Mouse (Mus musculus): ENCODE measurements around the gene Olfr328. TPM values are rescaled to one million over a fixed set of nuclear protein-coding genes. Genes with fewer than 3 reads are reported as not detected.
A peak's percentile ranks its signal among the peaks of the same experiment; 100 is the strongest.
"Not testable (repeated sequence)": the region's sequence is repeated elsewhere in the genome, so short reads cannot be mapped to it uniquely, and the experiment has no call there.

Olfr328 gene
- total RNA-seq (2021): not detected

DNA sequence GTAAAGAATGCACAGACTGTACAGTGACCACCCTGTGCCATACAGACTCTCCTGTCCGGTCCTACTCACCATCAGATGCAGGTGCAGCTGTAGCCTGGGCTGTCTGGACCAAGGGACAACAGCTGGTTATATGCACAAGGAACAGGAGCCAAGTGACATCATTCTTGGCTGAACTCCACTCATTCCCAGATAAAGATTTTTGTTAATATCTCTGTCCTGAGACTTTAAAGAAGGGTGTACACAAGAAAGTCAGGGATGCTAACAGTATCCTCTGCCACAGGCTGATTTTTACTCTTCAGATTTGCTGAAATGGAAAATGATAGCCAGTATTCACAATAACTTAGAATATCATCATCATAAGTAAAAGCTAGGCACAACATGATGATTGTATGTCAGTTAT lies at the start of gene Olfr328:
TSS of gene Olfr328 (minus strand) at position 101 of the 400 bp plus-strand sequence.
- no peak for DNase-seq
- intact Hi-C loops (cut with DNase I): no loop called here

DNA sequence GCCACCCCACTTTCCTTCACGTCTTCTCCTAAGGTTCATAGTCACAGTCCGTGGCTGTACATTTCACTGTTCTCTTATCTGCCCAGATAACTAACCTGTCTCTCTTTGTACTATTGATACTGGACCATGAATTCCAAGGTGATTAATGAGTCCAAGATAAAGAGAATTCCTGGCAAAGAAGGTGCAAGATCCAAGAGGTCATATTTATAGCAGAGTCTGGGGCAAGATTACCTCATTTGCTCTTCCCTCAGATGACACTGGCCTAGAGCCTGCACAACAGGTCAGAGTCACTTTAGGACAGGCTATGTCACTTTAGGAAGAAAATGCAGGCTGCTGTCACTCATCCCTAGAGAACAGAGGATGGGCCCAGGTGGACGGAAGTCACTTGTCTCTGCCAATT lies 49.8 kb upstream of the Olfr328 start:
- DNase-seq: no peak
- intact Hi-C loops (cut with DNase I): no loop called here

DNA sequence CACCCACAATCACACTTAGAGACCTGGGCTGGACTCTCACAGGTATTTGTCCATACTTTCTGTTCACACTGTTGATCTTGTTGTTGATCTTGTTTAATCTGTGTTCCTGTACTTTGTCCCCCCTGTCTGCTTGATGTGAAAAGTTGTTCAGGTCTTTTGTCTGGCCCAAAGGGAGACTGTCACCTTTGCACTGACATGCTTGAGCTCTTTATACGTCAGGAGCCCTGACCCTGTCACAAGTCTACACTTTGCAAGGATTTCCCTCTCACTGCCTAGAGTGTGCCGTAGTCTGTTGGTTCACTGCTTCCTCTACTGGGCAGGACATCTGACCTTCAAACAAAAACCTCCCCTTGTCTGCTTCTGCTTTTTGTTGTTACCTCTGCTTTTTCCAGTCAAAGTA lies 49.3 kb upstream of the Olfr328 start:
- intact Hi-C loops (cut with DNase I): no loop called here
- no peak for DNase-seq

DNA sequence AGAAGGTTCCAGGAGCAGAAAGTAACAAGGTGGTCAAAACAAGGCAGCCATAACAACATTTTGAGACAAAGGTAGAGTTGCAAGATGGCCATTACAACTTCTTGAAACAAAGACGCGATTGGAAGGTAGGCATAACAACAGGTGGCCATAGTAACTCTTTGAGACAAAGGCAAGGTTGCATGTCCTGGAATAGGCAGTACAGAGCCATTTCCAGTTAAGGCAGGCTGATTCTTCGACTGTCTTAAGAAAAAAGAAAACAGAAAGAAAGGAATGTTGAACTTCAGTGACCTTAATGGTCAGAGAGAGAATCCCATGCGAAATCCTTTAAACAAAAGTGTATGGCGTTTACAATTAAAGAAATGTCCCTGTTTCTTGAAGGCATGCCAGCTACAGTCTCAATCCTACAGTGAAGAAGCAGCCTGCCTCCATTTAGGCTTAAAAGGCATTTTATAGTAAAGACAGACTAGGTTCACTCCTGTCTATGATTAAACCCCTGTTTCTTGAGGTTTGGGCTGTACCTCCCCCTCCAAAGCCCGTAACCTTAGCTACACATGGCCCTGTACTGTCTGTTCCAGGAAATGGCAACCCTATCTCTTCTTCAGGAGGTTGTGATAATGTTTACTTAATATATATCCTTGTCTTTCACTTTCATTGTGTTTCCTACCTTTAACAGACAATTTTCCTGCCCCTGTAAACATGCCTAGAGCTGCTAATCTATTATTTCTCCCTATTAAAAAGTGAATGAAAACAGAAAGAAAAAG lies 47.5 kb upstream of the Olfr328 start:
- intact Hi-C loops (cut with DNase I): no loop called here
- DNase-seq: no peak

DNA sequence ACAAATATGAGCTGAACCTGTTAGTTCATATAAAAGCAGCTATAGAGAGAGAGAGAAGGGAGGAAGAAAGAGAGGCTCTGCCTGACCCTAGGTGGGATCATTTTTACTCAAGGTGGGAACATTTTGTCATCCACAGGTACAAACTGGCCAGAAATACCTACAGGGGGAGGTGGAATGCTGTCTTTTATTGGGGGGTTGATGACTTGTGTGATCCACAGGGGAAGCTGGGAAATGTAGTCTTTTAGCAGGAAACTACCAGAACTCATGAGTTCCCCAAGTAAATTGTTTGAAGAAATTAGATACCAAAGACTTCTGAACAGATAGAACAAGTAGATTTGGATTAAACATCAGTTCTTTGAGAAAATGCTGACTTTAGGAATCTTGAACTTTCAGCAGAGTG lies 46.6 kb upstream of the Olfr328 start:
- intact Hi-C loops (cut with DNase I): no loop called here
- no peak for DNase-seq

DNA sequence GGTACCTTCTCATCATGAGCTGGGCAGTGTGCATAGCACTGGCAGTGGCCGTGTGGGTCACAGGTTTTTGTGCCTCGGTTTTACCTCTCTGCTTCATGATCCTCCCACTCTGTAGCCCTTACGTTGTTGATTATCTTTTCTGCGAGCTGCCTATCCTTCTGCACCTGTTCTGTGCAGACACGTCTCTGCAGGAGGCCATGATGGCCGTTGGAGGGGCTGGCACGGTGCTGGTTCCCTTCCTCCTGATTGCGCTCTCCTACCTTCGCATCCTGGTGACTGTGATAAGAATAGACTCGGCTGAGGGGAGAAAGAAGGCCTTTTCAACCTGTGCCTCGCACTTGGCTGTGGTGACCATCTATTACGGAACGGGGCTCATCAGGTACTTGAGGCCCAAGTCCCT lies 42.4 kb upstream of the Olfr328 start:
- intact Hi-C loops (cut with DNase I): no loop called here
- no peak for DNase-seq

DNA sequence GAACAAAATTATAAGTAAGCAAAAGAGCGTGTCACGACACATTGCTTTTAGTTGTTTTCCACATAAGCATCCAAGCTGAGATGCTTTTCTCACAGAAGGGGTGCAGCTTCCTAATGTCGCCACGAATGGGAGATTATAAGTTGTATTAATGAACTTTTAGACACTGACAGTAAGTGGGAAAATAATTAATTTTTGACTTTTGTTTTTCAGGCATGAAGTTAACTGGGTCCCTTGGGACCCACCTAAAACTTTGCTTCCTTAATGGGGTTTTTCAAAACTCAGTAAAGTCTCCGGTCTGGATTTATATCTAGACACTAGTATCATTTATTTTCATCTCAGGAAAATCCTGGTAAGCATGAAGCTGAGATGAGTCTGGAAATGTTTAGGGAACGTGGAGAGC lies 39.4 kb upstream of the Olfr328 start, which contains the start of gene Olfr324:
TSS of gene Olfr324 (plus strand) at position 301 of the 400 bp plus-strand sequence.
- intact Hi-C loops (cut with DNase I): no loop called here
- no peak for DNase-seq

DNA sequence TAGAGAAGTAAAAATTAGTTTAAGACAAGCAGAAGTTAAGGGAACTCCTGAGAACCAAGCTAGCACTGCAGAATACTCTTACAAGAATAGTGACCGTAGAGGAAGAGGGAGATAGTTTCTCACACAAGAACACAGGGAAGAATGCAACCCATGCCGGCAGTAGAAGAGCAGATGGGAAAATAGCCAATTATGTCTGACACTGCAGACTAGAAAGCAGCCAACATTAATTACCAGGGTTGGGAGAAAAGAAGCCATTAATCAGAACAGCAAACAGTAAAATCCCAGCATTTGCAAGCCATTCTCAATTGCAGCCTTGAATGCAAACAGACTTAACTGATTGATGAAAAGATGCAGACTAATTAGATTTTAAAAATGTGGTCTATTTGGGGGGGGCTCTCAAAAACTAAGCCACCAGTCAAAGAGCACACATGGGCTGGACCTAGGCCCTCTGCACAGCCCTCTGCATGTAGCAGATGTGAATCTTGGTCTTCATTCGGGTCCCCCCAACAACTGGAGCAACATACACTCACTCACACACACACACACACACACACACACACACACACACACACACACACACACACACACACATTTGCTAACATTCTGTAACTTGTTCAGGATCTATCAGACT lies 33.3 kb upstream of the Olfr328 start:
- intact Hi-C loops (cut with DNase I): loop anchor here (1.0 to 5.0 kb wide), 3 partner anchors 48 to 351 kb away; no protein-coding TSS in a partner anchor
- no peak for DNase-seq

DNA sequence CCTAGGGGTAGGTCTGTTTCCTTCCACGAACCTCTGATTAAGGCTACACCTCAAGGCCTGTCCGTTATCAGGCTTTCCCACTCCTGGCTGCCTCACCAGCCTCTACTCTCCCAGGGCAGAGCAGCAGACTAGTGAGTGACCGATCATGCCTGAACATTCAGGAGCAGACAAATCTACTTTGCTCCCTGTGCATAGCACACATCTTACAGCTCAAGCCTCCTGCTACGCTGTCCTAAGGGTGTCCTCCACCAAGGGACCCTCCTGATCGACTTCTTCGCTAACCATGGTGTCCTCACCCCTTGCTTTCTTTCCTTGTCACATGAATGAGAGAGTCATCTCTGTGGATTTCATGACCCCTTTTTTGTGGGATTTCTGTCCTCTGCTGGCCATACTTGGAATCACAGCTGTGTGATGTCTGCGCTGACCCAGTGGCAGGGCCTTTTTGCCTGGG lies 32.5 kb upstream of the Olfr328 start:
- intact Hi-C loops (cut with DNase I): loop anchor here (1.0 to 5.0 kb wide), 3 partner anchors 48 to 351 kb away; no protein-coding TSS in a partner anchor
- peak; percentile 43 to 58 for DNase-seq

DNA sequence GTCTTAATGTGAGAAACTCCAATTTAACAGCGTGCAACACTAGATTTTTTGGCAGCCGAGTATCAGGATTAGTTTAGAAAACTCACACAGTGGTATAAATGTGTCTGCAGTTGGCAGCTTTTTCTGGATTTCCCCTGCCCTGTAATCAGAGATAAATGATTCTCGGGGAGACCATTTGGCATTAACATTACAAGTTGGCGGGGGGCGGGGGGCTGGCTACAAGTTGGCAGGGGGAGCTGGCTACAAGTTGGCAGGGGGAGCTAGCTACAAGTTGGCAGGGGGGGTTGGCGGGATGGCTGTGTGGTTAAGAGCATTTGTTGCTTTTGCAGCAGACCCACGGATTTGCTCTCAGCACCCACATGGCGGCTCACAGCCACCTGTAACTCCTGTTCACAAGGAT lies 23.2 kb upstream of the Olfr328 start:
- intact Hi-C loops (cut with DNase I): no loop called here

DNA sequence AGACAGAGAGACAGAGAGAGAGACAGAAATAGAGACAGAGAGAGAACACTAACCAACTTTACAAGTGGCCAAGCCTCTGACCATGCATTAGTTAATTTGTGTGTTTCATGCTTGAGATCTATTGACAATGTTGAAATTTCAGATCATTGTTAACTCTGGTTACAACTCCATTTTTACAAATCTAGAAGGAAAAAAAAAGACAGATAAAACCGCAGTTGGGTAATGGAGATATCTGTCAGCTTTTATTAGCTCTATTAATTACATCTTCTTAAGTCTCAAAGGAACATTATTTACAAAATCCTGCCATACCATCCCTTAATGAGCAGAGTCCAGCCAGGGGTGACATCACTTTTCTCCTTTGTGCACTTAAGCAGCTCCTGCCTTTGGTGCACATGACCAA lies 22.0 kb upstream of the Olfr328 start, which contains the start of gene Olfr325:
TSS of gene Olfr325 (plus strand) at position 301 of the 400 bp plus-strand sequence.
- intact Hi-C loops (cut with DNase I): no loop called here
- no peak for DNase-seq

More for the DNA sequence above, 23.2 kb upstream of the Olfr328 start:
- DNase-seq: no peak

DNA sequence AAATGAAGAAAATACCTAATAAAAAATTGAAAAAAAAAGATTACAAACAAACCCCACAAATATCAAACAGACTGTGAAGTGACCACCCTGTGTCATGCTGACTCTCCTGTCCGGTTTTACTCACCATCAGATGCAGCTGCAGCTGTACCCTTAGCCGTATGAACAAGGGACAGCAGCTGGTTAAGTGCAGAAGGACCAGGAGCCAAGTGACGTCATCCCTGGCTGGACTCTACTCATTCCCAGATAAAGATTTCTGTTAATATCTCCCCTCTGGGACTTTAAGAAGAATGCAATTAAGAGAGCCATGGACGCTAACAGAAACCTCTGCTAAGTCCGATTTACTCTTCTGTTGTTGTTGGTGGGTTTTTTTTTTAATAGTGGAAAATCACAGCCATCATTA lies 15.0 kb upstream of the Olfr328 start, which contains the start of gene Olfr224:
TSS of gene Olfr224 (minus strand) at position 149 of the 400 bp plus-strand sequence.
- peak; percentile 23 to 29 for DNase-seq
- intact Hi-C loops (cut with DNase I): no loop called here

DNA sequence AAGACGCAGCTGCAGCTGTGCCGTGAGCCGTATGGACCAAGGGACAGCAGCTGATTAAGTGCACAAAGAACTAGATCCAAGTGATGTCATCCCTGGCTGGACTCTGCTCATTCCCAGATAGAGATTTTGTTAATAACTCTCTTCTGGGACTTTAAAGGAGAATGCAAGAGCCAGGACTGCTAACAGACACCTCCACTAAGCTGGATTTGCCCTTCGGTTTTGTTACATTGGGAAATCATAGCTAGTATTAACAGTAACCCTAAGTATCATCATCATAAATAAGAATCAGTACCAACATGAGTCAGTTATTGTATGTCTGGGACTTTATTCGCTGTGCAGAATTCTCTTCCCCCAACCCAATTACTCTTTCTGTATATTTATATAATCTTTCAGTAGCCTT lies 9.1 kb downstream of the Olfr328 start, which contains the start of gene Olfr329-ps:
TSS of gene Olfr329-ps (minus strand) at position 101 of the 400 bp plus-strand sequence.
- intact Hi-C loops (cut with DNase I): no loop called here
- DNase-seq: no peak

DNA sequence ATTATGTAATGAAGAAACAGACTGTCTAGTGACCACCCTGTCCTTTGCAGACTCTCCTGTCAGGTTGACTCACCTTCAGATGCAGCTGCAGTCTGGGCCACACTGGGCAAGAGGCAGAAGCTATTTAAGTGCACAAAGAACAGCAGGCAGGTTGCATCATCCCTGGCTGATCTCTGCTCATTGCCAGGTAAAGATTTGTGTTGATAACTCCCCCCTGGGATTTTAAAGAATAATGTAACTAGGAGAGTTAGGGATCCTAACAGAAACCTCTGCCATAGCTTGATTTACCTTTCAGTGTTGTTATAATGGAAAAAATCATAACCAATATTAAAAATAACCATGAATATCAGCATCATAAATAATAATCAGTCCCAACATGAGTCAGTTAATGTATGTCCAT lies 20.7 kb downstream of the Olfr328 start, which contains the start of gene Olfr330:
TSS of gene Olfr330 (minus strand) at position 101 of the 400 bp plus-strand sequence.
- intact Hi-C loops (cut with DNase I); DNase-seq: not testable (repeated sequence)

DNA sequence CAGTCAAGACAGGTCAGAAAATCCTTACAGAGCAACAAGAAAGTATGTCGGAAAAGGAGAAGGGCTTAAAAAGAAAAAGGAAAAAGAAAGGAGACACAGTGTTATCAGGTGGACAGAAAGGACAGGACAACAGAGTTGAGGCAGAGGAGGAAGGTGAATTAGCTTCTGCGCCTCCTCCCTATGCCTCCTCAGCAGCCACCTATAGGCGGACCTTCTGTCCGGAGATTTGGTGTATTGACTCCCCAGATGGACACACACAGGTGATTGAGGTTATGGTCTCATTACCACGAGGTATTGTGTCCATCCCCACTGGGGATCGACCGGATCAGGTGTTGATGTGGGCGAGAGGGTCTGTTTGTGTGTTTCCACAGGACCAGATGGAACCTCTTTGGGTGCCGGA lies 35.7 kb downstream of the Olfr328 start:
- intact Hi-C loops (cut with DNase I): not testable (repeated sequence)
- DNase-seq: peak; percentile 12 to 23

DNA sequence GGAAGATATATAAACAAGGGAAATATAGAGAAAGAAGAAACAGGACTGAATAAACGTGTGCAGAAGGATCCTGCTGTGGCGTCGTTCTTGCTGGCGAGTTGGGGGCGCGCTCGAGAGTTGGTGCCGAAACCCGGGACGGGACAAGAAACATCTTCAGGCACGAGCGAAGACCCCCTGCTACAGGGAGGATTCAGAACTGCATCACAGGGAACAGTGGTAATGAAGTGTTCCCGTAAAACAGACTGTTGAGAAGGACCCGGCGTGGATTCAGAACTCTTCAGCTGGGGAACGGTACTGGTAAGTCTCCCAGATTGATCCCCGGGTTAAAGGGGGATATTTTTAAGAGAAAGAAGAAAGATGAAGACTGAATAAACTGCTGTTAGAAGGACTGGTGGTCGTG lies 36.5 kb downstream of the Olfr328 start:
- intact Hi-C loops (cut with DNase I): not testable (repeated sequence)
- peak; percentile 54 to 63 for DNase-seq

DNA sequence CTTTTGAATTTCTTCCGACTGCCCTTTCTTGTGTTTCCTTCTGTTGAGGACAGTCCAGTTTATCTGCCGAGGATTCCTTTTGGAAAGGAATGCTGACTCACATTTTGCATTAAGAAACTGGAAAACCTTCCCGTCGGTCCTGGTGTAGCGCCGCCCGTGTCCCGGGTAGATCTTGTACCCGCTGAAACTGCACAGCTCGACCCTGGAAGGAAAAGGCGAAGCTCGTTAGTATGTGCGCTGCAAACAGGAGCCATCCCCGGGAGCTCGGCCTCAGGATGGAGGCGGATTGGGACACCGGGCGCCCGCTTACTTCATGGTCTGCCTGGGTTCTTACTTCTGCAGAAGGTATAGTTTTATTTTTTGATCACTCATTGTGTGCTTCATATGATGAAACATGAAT lies 46.4 kb downstream of the Olfr328 start:
- DNase-seq; intact Hi-C loops (cut with DNase I): not testable (repeated sequence)

DNA sequence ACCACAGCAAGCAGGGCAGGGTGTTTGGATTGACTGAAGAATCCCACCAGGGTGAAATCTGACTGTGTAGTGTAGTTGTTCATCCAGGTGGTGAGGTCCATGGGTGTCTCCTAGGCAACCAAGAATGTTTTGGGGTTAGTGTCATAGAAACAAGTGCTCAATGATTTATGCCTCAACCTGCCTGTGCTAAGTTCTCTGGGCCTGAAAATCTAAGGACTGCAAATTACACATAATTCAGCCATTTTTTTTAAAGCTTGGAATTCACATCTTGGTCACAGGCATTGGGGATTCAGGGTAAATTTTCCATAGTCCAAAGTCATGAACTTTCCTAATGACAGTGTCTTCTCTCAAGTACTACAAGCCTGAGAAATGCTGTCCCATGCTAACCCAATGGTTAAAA lies 53.0 kb downstream of the Olfr328 start, which contains the start of gene Olfr331:
TSS of gene Olfr331 (minus strand) at position 101 of the 400 bp plus-strand sequence.
- intact Hi-C loops (cut with DNase I); DNase-seq: not testable (repeated sequence)
